Mouse (Mus musculus) liver, adult 2 months (tissue): ENCODE data around the gene Pfdn6.

ENCODE experiments used
- CTCF ChIP-seq: fragments of 200-500 bp; IDR thresholded peaks from 2 replicates; pipeline ENCODE4 v1.5.1; 2011; ENCODE audit warnings: low read depth, low read length, control low read depth
- POLR2A ChIP-seq: fragments of 200-500 bp; IDR thresholded peaks from 2 replicates; pipeline ENCODE4 v1.6.1; 2011; ENCODE audit warnings: low read length, control low read depth; ENCODE audit not compliant: insufficient read depth; ENCODE audit errors: extremely low read depth

GRCm38 (mm10) chr17:33936993-33937392 is 3.1 kb downstream of the Pfdn6 start:
- TF ChIP-seq CTCF (no peak), POLR2A (no peak)
